Mouse (Mus musculus) layer of hippocampus, adult 9-11 months (tissue): ENCODE results near the gene Lrrc47.

ENCODE experiments used
- DNase-seq: peaks from one replicate; pipeline ENCODE4 v3.0.0; 2022

Gene Lrrc47

GRCm38 (mm10) chr4:154023754-154024601 lies 12.4 kb downstream of the Lrrc47 start:
- DNase-seq, result peak; percentile 79

- DNase-seq, result no peak
Measured at GRCm38 (mm10) chr4:154024729-154025521, 13.4 kb downstream of the Lrrc47 start.

- peak; percentile 70 for DNase-seq
Measured at GRCm38 (mm10) chr4:154025641-154026440, 14.3 kb downstream of the Lrrc47 start, which contains the start of gene Smim1. Smim1 (minus strand) TSS chr4:154026230.

- DNase-seq, result no peak
Measured at GRCm38 (mm10) chr4:154026441-154026761, 14.9 kb downstream of the Lrrc47 start.

GRCm38 (mm10) chr4:154028066-154028465 lies 16.5 kb downstream of the Lrrc47 start:
- DNase-seq, result no peak

- no peak for DNase-seq
Measured at GRCm38 (mm10) chr4:154028646-154029045, 17.1 kb downstream of the Lrrc47 start.

- DNase-seq, result no peak
Measured at GRCm38 (mm10) chr4:154037123-154037522, 25.6 kb downstream of the Lrrc47 start.

GRCm38 (mm10) chr4:154042577-154042976 lies 31.0 kb downstream of the Lrrc47 start, which contains the start of gene Ccdc27:
Ccdc27 (minus strand) TSS chr4:154042677.
- DNase-seq, result no peak

GRCm38 (mm10) chr4:154045837-154046236 lies 34.3 kb downstream of the Lrrc47 start:
- DNase-seq, result no peak

GRCm38 (mm10) chr4:154051401-154051800 lies 39.9 kb downstream of the Lrrc47 start:
- DNase-seq, result no peak

GRCm38 (mm10) chr4:154053065-154053464 lies 41.5 kb downstream of the Lrrc47 start:
- no peak for DNase-seq

- DNase-seq, result no peak
Measured at GRCm38 (mm10) chr4:154055482-154055881, 44.0 kb downstream of the Lrrc47 start.

GRCm38 (mm10) chr4:154056046-154056445 lies 44.5 kb downstream of the Lrrc47 start:
- DNase-seq, result no peak

- DNase-seq, result no peak
Measured at GRCm38 (mm10) chr4:154056661-154057060, 45.1 kb downstream of the Lrrc47 start.

GRCm38 (mm10) chr4:154057696-154058095 lies 46.2 kb downstream of the Lrrc47 start:
- no peak for DNase-seq

GRCm38 (mm10) chr4:154064827-154065773 lies 53.6 kb downstream of the Lrrc47 start:
- DNase-seq, result peak; percentile 54

GRCm38 (mm10) chr4:154070896-154071295 lies 59.4 kb downstream of the Lrrc47 start:
- DNase-seq, result no peak
